Mouse (Mus musculus): Measurements from ENCODE around the gene Swsap1. TPM values are rescaled to one million over a fixed set of nuclear protein-coding genes. Genes with fewer than 3 reads are reported as not detected.

Swsap1 gene
- polyA plus RNA-seq, 1 experiment, result 8.5 TPM

DNA sequence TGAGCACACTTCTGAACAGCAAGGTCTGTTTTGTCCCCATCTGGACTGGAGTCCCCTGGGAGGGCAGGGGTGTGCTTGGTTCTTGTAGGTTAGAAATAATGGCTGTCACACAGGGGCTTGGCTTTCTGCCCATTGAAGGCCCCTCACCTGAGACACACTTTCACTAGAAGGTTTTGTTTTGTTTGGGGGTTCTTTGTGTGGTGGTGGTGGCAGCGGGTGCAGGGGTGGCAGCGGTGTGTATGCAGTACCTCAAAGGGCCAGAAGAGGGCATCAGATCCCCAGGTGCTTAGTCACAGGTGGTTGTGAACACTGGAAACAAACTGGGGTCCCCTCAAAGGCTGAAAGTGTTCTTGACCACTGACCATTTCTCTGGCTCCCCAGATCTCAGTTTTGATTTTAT, 22.4 kb downstream of the Swsap1 start:
- Histone ChIP-seq H3K27ac (ENCODE audit: insufficient read depth, low read length) (no peak overlapping the region), H3K4me3 (ENCODE audit: low read depth, low read length) (no peak overlapping the region), H3K36me3 (ENCODE audit: control insufficient read depth, insufficient read depth, low read length, poor library complexity, severe bottlenecking) (no peaks in the 10 kb centered on the region), H3K27me3 (ENCODE audit: control insufficient read depth, insufficient read depth, low read length, poor library complexity, severe bottlenecking) (no peaks in the 10 kb centered on the region), H3K4me1 (ENCODE audit: control insufficient read depth, insufficient read depth, low read length) (peaks cover 3% of the 10 kb centered on the region), H3K9ac (ENCODE audit: low read depth, poor library complexity, severe bottlenecking) (no peak overlapping the region), H3K9me3 (replicated peaks; ENCODE audit: control insufficient read depth, insufficient read depth, low read length, poor library complexity, severe bottlenecking) (no peaks in the 10 kb centered on the region)
- TF ChIP-seq POLR2A (IDR thresholded peaks at IDR 0.05; ENCODE audit: insufficient read depth, low read length), result no peak
- peak; percentile 83 for TF ChIP-seq CTCF (IDR thresholded peaks at IDR 0.05; ENCODE audit: low read depth, low read length)

DNA sequence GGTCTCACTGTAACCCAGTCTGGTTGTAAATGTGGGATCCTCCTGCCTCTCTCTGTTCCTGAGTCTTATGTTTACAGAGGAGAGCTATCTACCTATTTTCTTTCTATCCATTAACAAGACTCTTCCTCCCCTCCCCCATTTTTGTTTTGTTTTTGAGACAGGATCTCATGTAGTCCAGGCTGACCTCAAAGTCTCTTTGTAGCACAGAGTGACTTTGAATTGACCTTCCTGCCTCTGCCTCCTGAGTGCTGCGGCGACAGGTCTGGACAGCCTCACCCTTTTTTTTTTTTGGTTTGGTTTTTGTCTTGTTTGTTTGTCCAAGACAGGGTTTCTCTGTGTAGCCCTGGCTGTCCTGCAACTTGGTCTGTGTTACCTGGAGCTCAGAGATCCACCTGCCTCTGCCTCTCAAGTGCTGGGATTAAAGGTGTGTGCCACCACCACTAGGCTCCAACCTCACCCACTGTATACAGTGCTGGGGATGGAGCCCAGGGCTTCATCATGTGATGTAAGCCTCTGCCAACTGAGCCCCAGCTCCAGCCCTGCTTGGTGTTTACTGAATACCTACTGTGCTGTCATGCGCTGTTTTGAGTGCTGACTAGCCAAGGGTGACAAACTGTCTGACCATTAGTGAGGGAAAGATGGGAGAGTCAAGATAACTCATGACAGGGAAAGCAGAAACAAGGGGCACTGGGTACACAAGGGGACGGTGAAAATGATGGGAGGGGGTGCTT, 23.0 kb downstream of the Swsap1 start:
- peak; percentile 23; the same call in 1 of the 2 replicates for TF ChIP-seq EP300 (IDR thresholded peaks at IDR 0.05; ENCODE audit: insufficient read depth, low read depth, low read length)
- TF ChIP-seq CTCF (IDR thresholded peaks at IDR 0.05; ENCODE audit: low read depth, low read length), result no peak
- TF ChIP-seq POLR2A (IDR thresholded peaks at IDR 0.05; ENCODE audit: insufficient read depth, low read length), result no peak
- Histone ChIP-seq H3K27ac (ENCODE audit: insufficient read depth, low read length) (no peak overlapping the region), H3K4me3 (ENCODE audit: low read depth, low read length) (no peak overlapping the region), H3K9me3 (replicated peaks; ENCODE audit: control insufficient read depth, insufficient read depth, low read length, poor library complexity, severe bottlenecking) (no peaks in the 10 kb centered on the region), H3K9ac (ENCODE audit: low read depth, poor library complexity, severe bottlenecking) (no peak overlapping the region), H3K27me3 (ENCODE audit: control insufficient read depth, insufficient read depth, low read length, poor library complexity, severe bottlenecking) (no peaks in the 10 kb centered on the region), H3K4me1 (ENCODE audit: control insufficient read depth, insufficient read depth, low read length) (peaks cover 3% of the 10 kb centered on the region), H3K36me3 (ENCODE audit: control insufficient read depth, insufficient read depth, low read length, poor library complexity, severe bottlenecking) (no peaks in the 10 kb centered on the region)

DNA sequence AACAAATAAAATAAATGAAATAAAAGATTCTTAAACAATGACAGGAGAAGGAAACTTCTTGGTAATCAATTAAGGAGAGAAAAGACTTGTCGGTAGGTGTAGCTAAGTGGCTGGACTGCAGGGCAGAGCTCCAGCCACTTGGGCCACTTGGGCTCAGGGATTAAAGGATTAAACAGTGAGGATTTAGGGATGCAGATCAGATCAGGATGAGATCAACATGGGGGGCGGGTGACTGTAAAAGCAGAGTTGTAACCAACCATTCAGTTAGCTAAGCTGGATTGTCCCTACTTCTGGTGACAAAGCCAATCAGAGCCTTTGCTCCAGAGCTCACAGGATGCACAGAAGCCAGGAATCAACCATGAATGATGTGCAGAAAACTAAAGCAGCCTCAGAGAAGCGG, 28.4 kb downstream of the Swsap1 start:
- Histone ChIP-seq H3K4me3 (ENCODE audit: low read depth, low read length) (no peak overlapping the region), H3K27me3 (ENCODE audit: control insufficient read depth, insufficient read depth, low read length, poor library complexity, severe bottlenecking) (peaks cover 10% of the 10 kb centered on the region), H3K36me3 (ENCODE audit: control insufficient read depth, insufficient read depth, low read length, poor library complexity, severe bottlenecking) (no peaks in the 10 kb centered on the region), H3K9me3 (replicated peaks; ENCODE audit: control insufficient read depth, insufficient read depth, low read length, poor library complexity, severe bottlenecking) (no peaks in the 10 kb centered on the region), H3K4me1 (ENCODE audit: control insufficient read depth, insufficient read depth, low read length) (no peaks in the 10 kb centered on the region), H3K9ac (ENCODE audit: low read depth, poor library complexity, severe bottlenecking) (no peak overlapping the region), H3K27ac (ENCODE audit: insufficient read depth, low read length) (no peak overlapping the region)
- TF ChIP-seq EP300 (IDR thresholded peaks at IDR 0.05; ENCODE audit: insufficient read depth, low read depth, low read length) (no peak), POLR2A (IDR thresholded peaks at IDR 0.05; ENCODE audit: insufficient read depth, low read length) (no peak), CTCF (IDR thresholded peaks at IDR 0.05; ENCODE audit: low read depth, low read length) (no peak)

DNA sequence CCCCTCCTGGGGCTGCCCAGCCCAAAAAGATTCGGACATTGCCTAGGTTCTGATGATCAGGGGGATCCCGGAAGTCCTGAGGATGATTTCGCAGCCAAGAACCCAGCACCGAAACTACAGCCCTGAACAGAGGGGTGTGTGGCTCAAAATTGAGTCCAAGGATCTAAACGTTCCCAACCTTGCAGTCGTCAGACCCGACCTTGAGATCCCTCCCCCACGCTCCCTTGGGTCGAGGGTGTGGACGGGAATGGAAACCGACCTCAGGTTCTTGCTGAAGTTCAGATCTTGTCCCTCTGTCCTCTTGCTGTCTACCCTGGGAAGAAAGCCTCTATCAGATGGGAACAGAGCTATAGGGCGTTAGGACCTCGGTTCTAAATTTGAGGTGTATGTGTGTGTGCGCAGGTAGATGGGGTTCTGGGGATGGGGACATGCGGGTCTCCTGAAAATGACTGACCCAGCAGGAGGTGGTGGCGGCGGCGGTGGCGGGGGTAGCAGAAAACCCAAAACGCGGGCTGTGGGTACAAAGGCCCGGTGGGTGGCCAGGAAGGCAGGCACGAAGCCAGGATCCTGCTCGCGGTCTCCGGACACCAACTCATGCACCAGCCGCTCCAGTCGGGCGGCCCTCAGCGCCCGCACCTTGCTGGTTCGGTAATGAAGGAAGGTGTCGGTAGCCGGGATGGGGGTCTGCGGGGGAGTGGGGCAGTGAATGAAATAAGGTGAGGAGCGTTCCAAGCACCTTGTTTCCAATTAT, 32.2 kb downstream of the Swsap1 start:
- H3K4me1 ChIP-seq (ENCODE audit: control insufficient read depth, insufficient read depth, low read length), result peaks cover 3% of the 10 kb centered on the region
- H3K9ac ChIP-seq (ENCODE audit: low read depth, poor library complexity, severe bottlenecking), result peak overlapping the region; percentile 24; the same call in 1 of the 2 replicates
- no peaks in the 10 kb centered on the region for H3K36me3 ChIP-seq (ENCODE audit: control insufficient read depth, insufficient read depth, low read length, poor library complexity, severe bottlenecking)
- no peaks in the 10 kb centered on the region for H3K9me3 ChIP-seq (replicated peaks; ENCODE audit: control insufficient read depth, insufficient read depth, low read length, poor library complexity, severe bottlenecking)
- peaks cover 10% of the 10 kb centered on the region for H3K27me3 ChIP-seq (ENCODE audit: control insufficient read depth, insufficient read depth, low read length, poor library complexity, severe bottlenecking)
- H3K27ac ChIP-seq (ENCODE audit: insufficient read depth, low read length), result no peak overlapping the region
- TF ChIP-seq EP300 (IDR thresholded peaks at IDR 0.05; ENCODE audit: insufficient read depth, low read depth, low read length) (0 out of 2 replicates have a peak, but pooled peaks have one; percentile 10), POLR2A (IDR thresholded peaks at IDR 0.05; ENCODE audit: insufficient read depth, low read length) (no peak), CTCF (IDR thresholded peaks at IDR 0.05; ENCODE audit: low read depth, low read length) (no peak)
- H3K4me3 ChIP-seq (ENCODE audit: low read depth, low read length), result peak overlapping the region; percentile 65

DNA sequence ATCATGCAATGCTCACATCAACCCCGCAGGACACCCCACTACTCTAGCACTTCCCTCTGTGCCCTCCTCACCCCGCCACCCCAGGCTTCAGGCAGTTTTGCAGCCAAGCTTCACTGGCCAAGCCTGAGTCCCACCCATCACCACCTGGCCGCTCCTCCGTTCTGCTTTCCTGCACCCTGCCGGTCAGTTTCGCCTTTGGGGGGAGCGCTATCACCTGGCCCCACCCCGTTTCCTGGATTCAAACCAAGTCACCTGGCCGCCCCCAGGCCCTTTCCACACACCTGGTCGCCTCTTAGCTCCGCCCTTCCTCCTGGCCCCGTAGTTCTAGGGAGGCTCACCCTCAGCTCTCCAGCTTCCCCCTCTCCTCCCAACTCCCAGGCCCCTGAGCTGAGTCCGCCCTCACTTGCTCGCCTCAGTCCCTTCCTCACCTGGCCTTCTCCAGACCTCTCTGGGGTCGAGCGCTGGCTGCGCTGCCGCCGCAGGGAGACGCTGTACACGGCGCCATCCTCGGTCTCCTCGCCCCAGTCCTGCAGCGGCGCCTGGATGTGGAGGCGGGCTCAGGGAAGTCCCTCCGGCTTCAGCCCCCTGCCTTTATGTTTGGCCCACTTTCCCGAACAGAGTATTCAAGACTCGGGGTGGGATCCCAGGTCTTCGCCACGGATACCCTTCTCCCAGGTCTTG, 33.0 kb downstream of the Swsap1 start:
- Histone ChIP-seq H3K27ac (ENCODE audit: insufficient read depth, low read length) (no peak overlapping the region), H3K9ac (ENCODE audit: low read depth, poor library complexity, severe bottlenecking) (peak overlapping the region; percentile 24; the same call in 1 of the 2 replicates), H3K36me3 (ENCODE audit: control insufficient read depth, insufficient read depth, low read length, poor library complexity, severe bottlenecking) (no peaks in the 10 kb centered on the region), H3K4me1 (ENCODE audit: control insufficient read depth, insufficient read depth, low read length) (peaks cover 3% of the 10 kb centered on the region), H3K4me3 (ENCODE audit: low read depth, low read length) (peak overlapping the region; percentile 65), H3K27me3 (ENCODE audit: control insufficient read depth, insufficient read depth, low read length, poor library complexity, severe bottlenecking) (peaks cover 10% of the 10 kb centered on the region), H3K9me3 (replicated peaks; ENCODE audit: control insufficient read depth, insufficient read depth, low read length, poor library complexity, severe bottlenecking) (no peaks in the 10 kb centered on the region)
- TF ChIP-seq POLR2A (IDR thresholded peaks at IDR 0.05; ENCODE audit: insufficient read depth, low read length) (no peak), CTCF (IDR thresholded peaks at IDR 0.05; ENCODE audit: low read depth, low read length) (peak; percentile 19), EP300 (IDR thresholded peaks at IDR 0.05; ENCODE audit: insufficient read depth, low read depth, low read length) (peak; percentile 77; the same call in 1 of the 2 replicates)
